Mouse (Mus musculus): ENCODE data around the gene Cdk2ap1. TPM values are rescaled to one million over a fixed set of nuclear protein-coding genes. Genes with fewer than 3 reads are reported as not detected.
"Not testable (repeated sequence)": the region's sequence is repeated elsewhere in the genome, so short reads cannot be mapped to it uniquely, and the experiment has no call there.

Cdk2ap1 gene
- total RNA-seq (2014; rRNA removed): 13.4 and 14.2 TPM in 2 replicates
- 33.5 and 38.2 TPM in 2 replicates for polyA plus RNA-seq (2012; rRNA removed)

DNA sequence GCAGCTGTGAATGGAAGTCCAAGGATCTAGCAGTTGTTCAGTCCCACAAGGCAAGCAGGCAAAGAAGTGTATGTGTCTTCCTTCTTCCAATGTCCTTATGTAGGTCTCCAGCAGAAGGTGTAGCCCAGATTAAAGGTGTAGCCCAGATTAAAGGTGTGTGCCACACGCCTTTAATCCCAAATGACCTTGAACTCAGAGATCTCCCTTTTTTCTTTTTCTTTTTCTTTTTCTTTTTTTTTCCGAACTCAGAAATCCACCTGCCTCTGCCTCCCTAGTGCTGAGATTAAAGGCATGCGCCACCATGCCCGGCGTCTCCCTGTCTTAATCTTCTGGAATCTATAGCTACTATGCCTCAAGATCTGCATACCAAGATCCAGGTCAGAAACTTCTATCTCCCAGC lies at the start of gene Cdk2ap1:
Gene Cdk2ap1, minus strand, starts transcription at position 101 of the 400 bp plus-strand sequence.
- not testable (repeated sequence) for DNase-seq (ENCODE audit: extremely low read depth, low read depth, low spot score); H3K4me1 ChIP-seq (ENCODE audit: control insufficient read depth, insufficient read depth, low read length); H3K9ac ChIP-seq (ENCODE audit: low read depth, low read length); H3K36me3 ChIP-seq (ENCODE audit: control insufficient read depth, insufficient read depth, low read length); H3K4me3 ChIP-seq (ENCODE audit: insufficient read depth, low read depth, low read length); H3K27me3 ChIP-seq (ENCODE audit: control insufficient read depth, insufficient read depth, low read length); H3K27ac ChIP-seq (replicated peaks; ENCODE audit: insufficient read depth, low read depth, low read length); H3K79me2 ChIP-seq (ENCODE audit: control insufficient read depth, insufficient read depth, low read length)
- WGBS: 93% methylated on average over 5 of the region's 5 CpGs

DNA sequence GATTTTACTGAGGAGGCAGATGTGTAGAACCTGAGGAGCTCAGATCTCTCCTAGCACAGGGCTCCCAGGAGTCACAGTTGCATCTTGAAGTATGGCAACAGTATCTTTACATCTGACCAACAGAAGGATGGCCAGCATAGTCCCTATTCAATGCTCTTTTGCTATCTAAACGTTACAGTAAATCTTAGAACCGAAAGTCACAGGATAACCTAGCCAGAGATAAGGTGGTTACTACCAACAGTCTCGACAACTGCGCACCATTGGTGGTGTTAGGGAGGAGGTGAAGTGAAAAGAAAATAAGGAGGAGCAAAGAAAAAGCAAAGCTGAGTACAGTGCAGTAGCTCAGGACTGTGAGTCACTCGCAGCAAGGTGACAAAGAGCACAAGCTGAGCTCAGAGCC lies 49.3 kb upstream of the Cdk2ap1 start:
- no peak overlapping the region for H3K27ac ChIP-seq (replicated peaks; ENCODE audit: insufficient read depth, low read depth, low read length)
- no peaks in the 10 kb centered on the region for H3K27me3 ChIP-seq (ENCODE audit: control insufficient read depth, insufficient read depth, low read length)
- no peak for TF ChIP-seq POLR2A (IDR thresholded peaks at IDR 0.05; ENCODE audit: extremely low read depth, insufficient read depth, low read length)
- no peak for TF ChIP-seq CTCF (IDR thresholded peaks at IDR 0.05; ENCODE audit: low read depth, low read length)
- H3K36me3 ChIP-seq (ENCODE audit: control insufficient read depth, insufficient read depth, low read length): peaks cover 42% of the 10 kb centered on the region
- H3K9ac ChIP-seq (ENCODE audit: low read depth, low read length): no peak overlapping the region
- WGBS: 89% methylated on average over 5 of the region's 5 CpGs
- no peak for DNase-seq (ENCODE audit: extremely low read depth, low read depth, low spot score)
- H3K4me1 ChIP-seq (ENCODE audit: control insufficient read depth, insufficient read depth, low read length): no peaks in the 10 kb centered on the region
- peaks cover 8% of the 10 kb centered on the region; the same call in 1 of the 2 replicates for H3K79me2 ChIP-seq (ENCODE audit: control insufficient read depth, insufficient read depth, low read length)
- no peak overlapping the region for H3K4me3 ChIP-seq (ENCODE audit: insufficient read depth, low read depth, low read length)

DNA sequence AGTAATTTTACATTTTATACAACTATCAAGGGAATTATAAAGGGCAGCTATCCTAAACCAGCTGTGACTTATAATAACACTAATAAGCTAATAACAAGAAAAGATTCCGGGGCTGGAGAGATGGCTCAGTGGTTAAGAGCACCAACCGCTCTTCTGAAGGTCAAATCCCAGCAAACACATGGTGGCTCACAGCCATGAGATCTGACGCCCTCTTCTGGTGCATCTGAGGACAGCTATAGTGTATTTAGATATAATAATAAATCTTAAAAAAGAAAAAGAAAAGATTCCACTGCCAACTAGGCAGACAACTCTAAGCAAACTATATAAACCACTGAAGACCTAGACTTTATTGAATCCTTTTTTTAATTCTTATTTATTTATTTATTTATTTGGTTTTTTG lies 47.9 kb upstream of the Cdk2ap1 start:
- H3K27ac ChIP-seq (replicated peaks; ENCODE audit: insufficient read depth, low read depth, low read length): no peak overlapping the region
- no peak for DNase-seq (ENCODE audit: extremely low read depth, low read depth, low spot score)
- no peaks in the 10 kb centered on the region for H3K4me1 ChIP-seq (ENCODE audit: control insufficient read depth, insufficient read depth, low read length)
- H3K36me3 ChIP-seq (ENCODE audit: control insufficient read depth, insufficient read depth, low read length): peaks cover 52% of the 10 kb centered on the region
- H3K27me3 ChIP-seq (ENCODE audit: control insufficient read depth, insufficient read depth, low read length): no peaks in the 10 kb centered on the region
- no peak overlapping the region for H3K4me3 ChIP-seq (ENCODE audit: insufficient read depth, low read depth, low read length)
- no peak overlapping the region for H3K9ac ChIP-seq (ENCODE audit: low read depth, low read length)
- TF ChIP-seq POLR2A (IDR thresholded peaks at IDR 0.05; ENCODE audit: extremely low read depth, insufficient read depth, low read length) (no peak), CTCF (IDR thresholded peaks at IDR 0.05; ENCODE audit: low read depth, low read length) (peak; percentile 17; the same call in 1 of the 2 replicates)
- WGBS: 57% methylated on average over 3 of the region's 3 CpGs
- H3K79me2 ChIP-seq (ENCODE audit: control insufficient read depth, insufficient read depth, low read length): no peaks in the 10 kb centered on the region

DNA sequence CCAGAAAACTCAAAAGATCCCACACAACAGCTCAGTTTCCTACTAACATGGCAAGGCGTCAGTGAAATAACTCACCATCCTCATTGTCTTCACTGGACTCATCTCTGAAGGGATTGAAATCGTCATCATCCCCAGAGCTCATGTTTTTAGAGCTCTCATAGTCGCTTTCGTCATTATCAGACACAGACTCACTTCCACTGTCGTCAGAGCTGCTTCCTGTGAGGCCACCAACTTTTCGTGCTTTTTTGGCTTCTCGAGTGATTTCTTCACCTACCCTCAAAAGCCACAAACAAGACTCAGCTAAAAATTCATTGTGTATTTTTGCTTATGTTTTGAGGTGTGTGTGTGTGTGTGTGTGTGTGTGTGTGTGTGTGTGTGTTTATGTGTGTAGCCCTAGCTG lies 30.8 kb upstream of the Cdk2ap1 start:
- no peak for DNase-seq (ENCODE audit: extremely low read depth, low read depth, low spot score)
- Histone ChIP-seq H3K36me3 (ENCODE audit: control insufficient read depth, insufficient read depth, low read length) (peaks cover 75% of the 10 kb centered on the region), H3K9ac (ENCODE audit: low read depth, low read length) (no peak overlapping the region), H3K4me1 (ENCODE audit: control insufficient read depth, insufficient read depth, low read length) (no peaks in the 10 kb centered on the region), H3K4me3 (ENCODE audit: insufficient read depth, low read depth, low read length) (no peak overlapping the region), H3K27me3 (ENCODE audit: control insufficient read depth, insufficient read depth, low read length) (no peaks in the 10 kb centered on the region), H3K79me2 (ENCODE audit: control insufficient read depth, insufficient read depth, low read length) (no peaks in the 10 kb centered on the region), H3K27ac (replicated peaks; ENCODE audit: insufficient read depth, low read depth, low read length) (no peak overlapping the region)
- WGBS: 85% methylated on average over 7 of the region's 7 CpGs
- TF ChIP-seq POLR2A (IDR thresholded peaks at IDR 0.05; ENCODE audit: extremely low read depth, insufficient read depth, low read length) (no peak), CTCF (IDR thresholded peaks at IDR 0.05; ENCODE audit: low read depth, low read length) (no peak)

DNA sequence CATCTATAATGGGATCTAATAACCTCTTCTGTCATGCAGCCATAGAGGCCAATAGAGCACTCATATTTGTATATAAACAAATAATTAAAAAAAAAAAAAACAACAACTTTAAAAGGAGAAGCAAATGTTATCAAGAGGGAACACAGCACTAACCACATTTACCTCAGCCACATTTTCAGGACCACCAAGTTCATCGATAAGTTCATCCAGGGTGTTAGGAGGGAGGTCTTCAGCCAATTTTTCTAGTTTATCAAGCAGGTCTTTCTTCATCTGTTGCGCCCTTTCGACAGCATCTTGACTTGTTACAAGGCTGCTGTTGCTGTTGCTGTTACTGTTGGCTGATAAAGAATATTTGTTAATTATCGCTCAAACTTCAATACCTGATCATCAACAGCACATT lies 29.5 kb upstream of the Cdk2ap1 start:
- peaks cover 77% of the 10 kb centered on the region for H3K36me3 ChIP-seq (ENCODE audit: control insufficient read depth, insufficient read depth, low read length)
- WGBS: 97% methylated on average over 4 of the region's 4 CpGs
- no peak overlapping the region for H3K4me3 ChIP-seq (ENCODE audit: insufficient read depth, low read depth, low read length)
- no peaks in the 10 kb centered on the region for H3K4me1 ChIP-seq (ENCODE audit: control insufficient read depth, insufficient read depth, low read length)
- no peak overlapping the region for H3K9ac ChIP-seq (ENCODE audit: low read depth, low read length)
- H3K79me2 ChIP-seq (ENCODE audit: control insufficient read depth, insufficient read depth, low read length): no peaks in the 10 kb centered on the region
- no peak for DNase-seq (ENCODE audit: extremely low read depth, low read depth, low spot score)
- no peak overlapping the region for H3K27ac ChIP-seq (replicated peaks; ENCODE audit: insufficient read depth, low read depth, low read length)
- TF ChIP-seq CTCF (IDR thresholded peaks at IDR 0.05; ENCODE audit: low read depth, low read length) (no peak), POLR2A (IDR thresholded peaks at IDR 0.05; ENCODE audit: extremely low read depth, insufficient read depth, low read length) (no peak)
- no peaks in the 10 kb centered on the region for H3K27me3 ChIP-seq (ENCODE audit: control insufficient read depth, insufficient read depth, low read length)

DNA sequence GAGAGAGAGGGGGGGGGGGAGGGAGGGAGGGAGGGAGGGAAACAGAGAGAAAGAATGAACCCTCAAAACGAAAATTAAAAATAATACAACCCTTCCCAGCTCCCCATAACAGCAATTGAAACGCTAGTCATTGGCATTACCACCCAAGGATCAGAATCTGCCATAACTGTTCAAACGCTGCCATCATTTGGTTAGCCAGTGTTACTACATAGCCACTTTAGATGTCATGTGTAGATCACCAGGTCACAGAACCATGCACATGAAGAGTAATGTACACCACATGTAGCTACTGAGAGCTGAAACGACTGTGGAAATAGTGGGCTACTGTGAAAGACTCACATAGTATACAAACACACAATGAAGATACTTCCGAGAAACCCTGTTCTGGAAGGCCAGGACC lies 25.1 kb upstream of the Cdk2ap1 start:
- Histone ChIP-seq H3K27me3 (ENCODE audit: control insufficient read depth, insufficient read depth, low read length) (no peaks in the 10 kb centered on the region), H3K36me3 (ENCODE audit: control insufficient read depth, insufficient read depth, low read length) (peaks cover 77% of the 10 kb centered on the region), H3K9ac (ENCODE audit: low read depth, low read length) (no peak overlapping the region), H3K79me2 (ENCODE audit: control insufficient read depth, insufficient read depth, low read length) (no peaks in the 10 kb centered on the region), H3K27ac (replicated peaks; ENCODE audit: insufficient read depth, low read depth, low read length) (no peak overlapping the region), H3K4me3 (ENCODE audit: insufficient read depth, low read depth, low read length) (no peak overlapping the region), H3K4me1 (ENCODE audit: control insufficient read depth, insufficient read depth, low read length) (no peaks in the 10 kb centered on the region)
- DNase-seq (ENCODE audit: extremely low read depth, low read depth, low spot score): no peak
- WGBS: 80% methylated on average over 5 of the region's 5 CpGs
- no peak for TF ChIP-seq CTCF (IDR thresholded peaks at IDR 0.05; ENCODE audit: low read depth, low read length)
- TF ChIP-seq POLR2A (IDR thresholded peaks at IDR 0.05; ENCODE audit: extremely low read depth, insufficient read depth, low read length): no peak
